Mouse (Mus musculus): ENCODE measurements around the gene Lhfpl4.

- no peak for TF ChIP-seq CTCF (IDR thresholded peaks at IDR 0.05; ENCODE audit: low read depth, low read length)
- no peak for TF ChIP-seq POLR2A (IDR thresholded peaks at IDR 0.05; ENCODE audit: insufficient read depth, low read length)
These were observed 28.4 kb downstream of the Lhfpl4 start for GRCm38 (mm10) chr6:113166661-113167251.
